Mouse (Mus musculus): ENCODE measurements around the gene Nlrp2. TPM values are rescaled to one million over a fixed set of nuclear protein-coding genes. Genes with fewer than 3 reads are reported as not detected.

Nlrp2 gene
- total RNA-seq, 1 experiment, result not detected

- H3K27ac ChIP-seq (ENCODE audit: insufficient read depth, low read depth, low read length, poor library complexity, severe bottlenecking), result no peak overlapping the region
- H3K36me3 ChIP-seq (ENCODE audit: control insufficient read depth, insufficient read depth, low read length, poor library complexity, severe bottlenecking), result no peaks in the 10 kb centered on the region
- H3K9ac ChIP-seq (ENCODE audit: insufficient read depth, low read depth, low read length, poor library complexity, severe bottlenecking), result no peak overlapping the region
- DNase-seq (ENCODE audit: low read depth, low spot score), result peak; percentile 9
- H3K4me1 ChIP-seq (ENCODE audit: control insufficient read depth in 2 of 2, insufficient read depth in 2 of 2, low read length in 2 of 2, poor library complexity in 1 of 2), result no peaks in the 10 kb centered on the region
- no peaks in the 10 kb centered on the region for H3K9me3 ChIP-seq (ENCODE audit: control insufficient read depth, insufficient read depth, low read depth, low read length)
- H3K4me3 ChIP-seq (ENCODE audit: insufficient read depth in 1 of 2, low read depth in 1 of 2, low read length in 2 of 2, poor library complexity in 1 of 2, severe bottlenecking in 1 of 2), result no peak overlapping the region
- in situ Hi-C loops (cut with MboI; ENCODE audit: low sequenced_read_pairs in 2 of 2, unreplicated experiment in 2 of 2), result no loop called here
- TF ChIP-seq MAFK (IDR thresholded peaks at IDR 0.05; ENCODE audit: insufficient read depth, low read depth, low read length) (no peak), ZC3H11A (IDR thresholded peaks at IDR 0.05; ENCODE audit: borderline replicate concordance, low read depth, low read length) (peak; percentile 82; the same call in 1 of the 2 replicates), HCFC1 (IDR thresholded peaks at IDR 0.05; ENCODE audit: borderline replicate concordance, insufficient read depth, low read length) (no peak)
Measured at GRCm38 (mm10) chr7:5288281-5288680, 62.6 kb downstream of the Nlrp2 start.

- no peak overlapping the region for H3K9ac ChIP-seq (ENCODE audit: insufficient read depth, low read depth, low read length, poor library complexity, severe bottlenecking)
- no peak for DNase-seq (ENCODE audit: low read depth, low spot score)
- no peaks in the 10 kb centered on the region for H3K36me3 ChIP-seq (ENCODE audit: control insufficient read depth, insufficient read depth, low read length, poor library complexity, severe bottlenecking)
- no peaks in the 10 kb centered on the region for H3K9me3 ChIP-seq (ENCODE audit: control insufficient read depth, insufficient read depth, low read depth, low read length)
- H3K4me1 ChIP-seq (ENCODE audit: control insufficient read depth in 2 of 2, insufficient read depth in 2 of 2, low read length in 2 of 2, poor library complexity in 1 of 2), result no peaks in the 10 kb centered on the region
- no peak overlapping the region for H3K4me3 ChIP-seq (ENCODE audit: insufficient read depth in 1 of 2, low read depth in 1 of 2, low read length in 2 of 2, poor library complexity in 1 of 2, severe bottlenecking in 1 of 2)
- TF ChIP-seq HCFC1 (IDR thresholded peaks at IDR 0.05; ENCODE audit: borderline replicate concordance, insufficient read depth, low read length) (no peak), ZNF384 (IDR thresholded peaks at IDR 0.05; ENCODE audit: low read depth, low read length) (no peak), MAFK (IDR thresholded peaks at IDR 0.05; ENCODE audit: insufficient read depth, low read depth, low read length) (no peak), ZC3H11A (IDR thresholded peaks at IDR 0.05; ENCODE audit: borderline replicate concordance, low read depth, low read length) (no peak), CHD2 (IDR thresholded peaks at IDR 0.05; ENCODE audit: low read depth, low read length) (no peak)
- in situ Hi-C loops (cut with MboI; ENCODE audit: low sequenced_read_pairs in 2 of 2, unreplicated experiment in 2 of 2), result no loop called here
- no peak overlapping the region for H3K27ac ChIP-seq (ENCODE audit: insufficient read depth, low read depth, low read length, poor library complexity, severe bottlenecking)
Measured at GRCm38 (mm10) chr7:5263051-5263450, 87.8 kb downstream of the Nlrp2 start.

Other genes starting within 250 kb of the Nlrp2 start
- not detected in 2 replicates for gene Rfpl4, start 234.1 kb downstream of the Nlrp2 start, total RNA-seq (2012; rRNA removed)
- 0.27 and 0.32 TPM in 2 replicates for gene Rasl2-9, start 225.1 kb downstream of the Nlrp2 start, total RNA-seq (2012; rRNA removed)
- not detected in 2 replicates for gene Vmn1r55, start 201.4 kb downstream of the Nlrp2 start, total RNA-seq (2012; rRNA removed)
- gene Vmn1r56, start 154.3 kb downstream of the Nlrp2 start, total RNA-seq (2012; rRNA removed), result not detected in 2 replicates
- gene Vmn1r57, start 132.5 kb downstream of the Nlrp2 start, total RNA-seq (2012; rRNA removed), result 0.11 and 0.13 TPM in 2 replicates
- gene Gm5065, start 498 bp downstream of the Nlrp2 start, total RNA-seq (2012; rRNA removed), result not detected in 2 replicates
- not detected in 2 replicates for gene Vmn1r58, start 62.4 kb upstream of the Nlrp2 start, total RNA-seq (2012; rRNA removed)
- not detected in 2 replicates for gene Vmn1r59, start 105.7 kb upstream of the Nlrp2 start, total RNA-seq (2012; rRNA removed)
- not detected in 2 replicates for gene Vmn2r28, start 142.9 kb upstream of the Nlrp2 start, total RNA-seq (2012; rRNA removed)
- gene Vmn1r60, start 196.3 kb upstream of the Nlrp2 start, total RNA-seq (2012; rRNA removed), result not detected in 2 replicates